Mouse (Mus musculus) embryonic facial prominence, embryonic 10.5 days (tissue): ENCODE results near the gene Ei24. TPM values are rescaled to one million over a fixed set of nuclear protein-coding genes. Genes with fewer than 3 reads are reported as not detected.
A peak's percentile ranks its signal among the peaks of the same experiment; 100 is the strongest.

Experiments used
- DNase-seq: peaks from one replicate; pipeline ENCODE4 v3.0.0-alpha.2; 2017; ENCODE audit warnings: low spot score
- H3K27ac ChIP-seq: fragments of 300-500 bp; sonication (generic); replicated peaks from 2 replicates; pipeline ENCODE4 v1.5.1; 2016; ENCODE audit warnings: mild to moderate bottlenecking
- H3K27me3 ChIP-seq: fragments of 300-500 bp; sonication (generic); replicated peaks from 2 replicates; pipeline ENCODE4 v1.6.1; 2016; ENCODE audit warnings: low read depth, mild to moderate bottlenecking; ENCODE audit not compliant: poor library complexity, severe bottlenecking
- H3K36me3 ChIP-seq: fragments of 300-500 bp; sonication (generic); replicated peaks from 2 replicates; pipeline ENCODE4 v1.6.1; 2016; ENCODE audit warnings: mild to moderate bottlenecking, moderate library complexity
- H3K4me1 ChIP-seq: fragments of 300-500 bp; sonication (generic); 2 replicates; pipeline ENCODE4 v1.6.1; 2016
- H3K4me3 ChIP-seq: fragments of 300-500 bp; sonication (generic); 2 replicates; pipeline ENCODE4 v1.5.1; 2016; ENCODE audit warnings: mild to moderate bottlenecking, moderate library complexity
- H3K9me3 ChIP-seq: fragments of 300-500 bp; sonication (generic); 2 replicates; pipeline ENCODE4 v1.6.1; 2016; ENCODE audit warnings: mild to moderate bottlenecking
- WGBS: fragments of 180-500 bp; shearing (Covaris S2); methylation state at CpG from one replicate; pipeline ENCODE4 v1.1.7; 2016; 5-methylcytosine and 5-hydroxymethylcytosine counted together
- polyA plus RNA-seq: library from polyadenylated mRNA; unstranded; fragments of >200 nt; fragmentation: Nextera tagmentation; extraction: Ambion mirVana; gene quantifications from 2 replicates; pipeline ENCODE4 v1.2.1, GENCODE M21; 2016

The Ei24 gene
- polyA plus RNA-seq, 1 experiment from 2014 or later: 89.9 TPM

DNA sequence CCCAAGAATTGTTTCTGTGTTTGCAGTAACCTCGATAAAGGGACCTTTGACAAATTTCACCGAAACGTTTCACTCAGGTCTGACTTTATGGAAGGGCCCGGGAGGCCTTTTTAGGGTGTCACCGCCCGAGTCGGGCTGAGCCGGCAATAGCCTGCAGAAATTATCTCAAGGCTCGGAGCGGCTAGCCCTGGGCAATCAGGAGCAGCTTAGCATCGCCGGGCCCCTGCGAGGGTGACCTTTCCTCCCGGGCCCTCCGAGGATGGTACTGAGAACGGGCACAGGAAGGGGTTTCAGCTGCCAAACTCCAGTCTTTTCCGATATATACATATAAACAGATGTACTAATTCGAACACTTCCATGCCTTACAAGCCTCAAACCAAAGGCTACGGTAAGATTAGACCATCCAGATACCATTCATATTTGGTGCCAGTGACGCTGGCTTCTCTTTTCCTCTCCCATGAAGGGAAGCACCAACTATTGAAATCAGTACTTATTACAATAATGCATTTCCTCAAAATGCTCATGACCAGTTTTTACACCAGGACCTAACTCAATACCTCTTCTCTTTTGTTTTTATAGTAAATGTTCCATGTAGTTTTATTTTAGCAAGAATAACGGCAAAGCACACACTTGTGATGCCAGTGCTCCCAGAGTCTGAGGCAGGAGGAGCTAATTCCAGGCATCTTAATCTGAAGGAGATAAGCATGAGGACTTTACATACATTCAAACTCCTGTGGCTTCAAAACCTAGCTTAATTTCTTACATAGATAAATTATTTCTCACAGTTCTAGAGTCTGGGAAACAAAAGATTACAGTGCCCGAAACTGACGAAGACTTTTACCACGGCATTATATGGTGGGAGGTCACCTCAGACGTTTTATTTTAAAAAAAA is 28.8 kb downstream of the Ei24 start:
- 14% methylated on average over 25 of the region's 25 CpGs for WGBS
- Histone ChIP-seq H3K4me1 (peaks cover 17% of the 10 kb centered on the region), H3K27ac (peak overlapping the region; percentile 90), H3K9me3 (no peaks in the 10 kb centered on the region), H3K36me3 (peaks cover 17% of the 10 kb centered on the region), H3K4me3 (peak overlapping the region; percentile 93), H3K27me3 (no peaks in the 10 kb centered on the region)
- peak; percentile 52 for DNase-seq

DNA sequence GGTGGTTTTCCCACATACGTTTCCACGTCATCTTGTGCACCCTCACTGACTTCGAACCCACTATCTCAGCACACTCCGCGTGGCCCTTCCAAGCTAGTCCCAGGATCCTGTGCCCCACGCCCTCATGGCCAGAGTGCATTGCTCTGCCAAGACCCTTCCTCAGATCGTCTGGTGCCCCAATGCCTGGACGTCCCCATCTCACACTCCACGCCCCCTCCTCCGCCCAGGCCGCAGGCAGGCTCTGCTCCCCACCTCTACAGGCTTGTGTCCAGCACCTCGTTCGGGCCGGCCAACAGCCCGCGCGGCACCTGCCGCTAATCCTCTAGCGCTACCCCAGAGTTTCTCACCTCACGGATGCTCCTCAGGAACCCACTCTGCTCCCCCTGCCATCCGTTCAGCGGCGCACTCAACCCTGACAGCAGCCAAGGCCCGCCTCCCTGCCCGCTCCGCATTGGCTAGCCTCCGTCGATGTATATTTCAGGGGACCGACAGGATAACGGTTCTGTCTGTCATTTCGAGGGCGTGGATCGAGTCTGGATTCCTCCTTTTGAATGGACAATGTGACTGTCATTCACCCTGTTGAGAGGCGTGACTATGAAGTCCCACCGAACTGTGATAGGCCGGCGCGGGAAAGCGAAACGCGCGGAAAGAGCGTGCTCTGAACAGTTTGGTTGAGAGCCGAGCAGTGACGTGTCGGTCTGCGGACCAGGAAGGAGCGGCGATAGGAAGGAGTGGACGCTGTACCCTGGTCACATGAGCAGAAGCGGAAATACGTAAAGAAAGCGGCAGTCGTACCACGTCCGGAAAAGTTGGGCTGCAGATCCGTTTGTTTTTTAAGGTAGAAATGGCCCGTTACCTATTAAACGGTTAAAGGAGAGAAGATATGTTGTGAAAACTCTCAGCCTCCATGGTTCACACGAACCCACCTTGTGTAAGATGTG is 29.7 kb downstream of the Ei24 start, which contains the start of gene Stt3a:
Gene Stt3a (minus strand): TSS at position 477 of the 941 bp plus-strand sequence.
- H3K36me3 ChIP-seq: peaks cover 26% of the 10 kb centered on the region
- WGBS: under 1% methylated on average over 60 of the region's 60 CpGs

DNA sequence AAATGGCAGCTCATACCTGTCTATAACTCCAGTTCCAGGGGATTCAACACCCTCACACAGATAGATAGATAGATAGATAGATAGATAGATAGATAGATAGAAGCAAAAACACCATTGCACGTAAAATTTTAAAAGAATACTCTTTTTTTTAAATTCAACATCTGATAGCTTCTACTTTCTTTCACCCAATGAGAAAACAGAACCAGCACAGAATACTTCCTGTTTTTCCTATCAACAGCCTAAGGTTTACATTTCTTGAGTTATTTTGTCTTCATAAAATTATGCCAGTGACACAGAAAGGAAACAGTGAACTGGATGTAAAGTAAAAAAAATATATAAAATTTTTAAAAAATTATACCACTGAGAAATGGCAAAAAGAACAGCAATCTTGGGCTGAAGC is 32.8 kb downstream of the Ei24 start:
- H3K4me3 ChIP-seq: no peak overlapping the region
- no peak for DNase-seq
- WGBS: 91% methylated on average over 1 of the region's 1 CpGs
- H3K27ac ChIP-seq: no peak overlapping the region
- peaks cover 17% of the 10 kb centered on the region for H3K4me1 ChIP-seq
- no peaks in the 10 kb centered on the region for H3K27me3 ChIP-seq
- peaks cover 54% of the 10 kb centered on the region for H3K36me3 ChIP-seq
- no peaks in the 10 kb centered on the region for H3K9me3 ChIP-seq

More for the DNA sequence above, 29.7 kb downstream of the Ei24 start, which contains the start of gene Stt3a:
- Histone ChIP-seq H3K4me3 (peak within 1 kb of the TSS; percentile 93), H3K27ac (peak within 1 kb of the TSS; percentile 90), H3K27me3 (no peaks in the 10 kb centered on the region), H3K9me3 (no peaks in the 10 kb centered on the region), H3K4me1 (peaks cover 17% of the 10 kb centered on the region)
- DNase-seq: peak; percentile 98

Other genes with a start within 250 kb of the Ei24 start
- not detected in 2 replicates for gene Gm17689, start 214.8 kb downstream of the Ei24 start, polyA plus RNA-seq
- not detected in 2 replicates for gene A630095E13Rik, start 154.0 kb downstream of the Ei24 start, polyA plus RNA-seq
- not detected in 2 replicates for gene Acrv1, start 104.2 kb downstream of the Ei24 start, polyA plus RNA-seq
- 52.4 and 54.9 TPM in 2 replicates for gene Chek1, start 70.3 kb downstream of the Ei24 start, polyA plus RNA-seq
- gene Stt3a, start 29.7 kb downstream of the Ei24 start, polyA plus RNA-seq: 177 and 180 TPM in 2 replicates
- 74.2 and 83.1 TPM in 2 replicates for gene Fez1, start 24.5 kb upstream of the Ei24 start, polyA plus RNA-seq